Mouse (Mus musculus) midbrain, postnatal 0 days (tissue): ENCODE results near the gene Spo11. TPM values are rescaled to one million over a fixed set of nuclear protein-coding genes. Genes with fewer than 3 reads are reported as not detected.

Source experiments
- ATAC-seq: fragments of 200-750 bp; cut with Nextera tagmentation; 2 replicates; pipeline ENCODE4 v1.8.0; 2017; ENCODE audit warnings: moderate number of reproducible peaks, mild to moderate bottlenecking, moderate TSS enrichment, moderate library complexity; ENCODE audit not compliant: low FRiP score
- DNase-seq: peaks from one replicate; pipeline ENCODE4 v3.0.0-alpha.2; 2015; ENCODE audit warnings: low spot score
- H3K27ac ChIP-seq: fragments of 300-500 bp; sonication (generic); 2 replicates; pipeline ENCODE4 v1.5.1; 2014; ENCODE audit warnings: low read depth, mild to moderate bottlenecking, low read length, mixed read lengths
- H3K27me3 ChIP-seq: fragments of 300-500 bp; sonication (generic); 2 replicates; pipeline ENCODE4 v1.6.1; 2014; ENCODE audit warnings: low read length, control low read depth, mixed read lengths; ENCODE audit not compliant: insufficient read depth
- H3K36me3 ChIP-seq: fragments of 300-500 bp; sonication (generic); 2 replicates; pipeline ENCODE4 v1.6.1; 2014; ENCODE audit warnings: low read length, control low read depth, mixed read lengths; ENCODE audit not compliant: insufficient read depth
- H3K4me1 ChIP-seq: fragments of 300-500 bp; sonication (generic); 2 replicates; pipeline ENCODE4 v1.6.1; 2014; ENCODE audit warnings: mild to moderate bottlenecking, control low read depth, antibody characterized with exemption, low read length, mixed read lengths; ENCODE audit not compliant: insufficient read depth
- H3K4me2 ChIP-seq: fragments of 300-500 bp; sonication (generic); 2 replicates; pipeline ENCODE4 v1.6.1; 2014; ENCODE audit warnings: low read depth, mild to moderate bottlenecking, low read length, mixed read lengths; ENCODE audit not compliant: poor library complexity, severe bottlenecking
- H3K4me3 ChIP-seq: fragments of 300-500 bp; sonication (generic); 2 replicates; pipeline ENCODE4 v1.5.1; 2014; ENCODE audit warnings: low read depth, mild to moderate bottlenecking, low read length, moderate library complexity
- H3K9ac ChIP-seq: fragments of 300-500 bp; sonication (generic); replicated peaks from 2 replicates; pipeline ENCODE4 v1.6.1; 2014; ENCODE audit warnings: mild to moderate bottlenecking, low read length, moderate library complexity, mixed read lengths; ENCODE audit not compliant: poor library complexity, severe bottlenecking
- H3K9me3 ChIP-seq: fragments of 300-500 bp; sonication (generic); 2 replicates; pipeline ENCODE4 v1.6.1; 2016; ENCODE audit warnings: low read length, control low read depth
- CTCF ChIP-seq: IDR thresholded peaks from 2 replicates; pipeline ENCODE4 v1.5.1; 2016; ENCODE audit warnings: antibody characterized with exemption, mild to moderate bottlenecking
- WGBS: fragments of 180-500 bp; shearing (Covaris S2); extraction: QIAGEN DNeasy Blood & Tissue Kit; methylation state at CpG from one replicate; pipeline ENCODE4 v1.1.7; 2014; 5-methylcytosine and 5-hydroxymethylcytosine counted together
- polyA plus RNA-seq: library from polyadenylated mRNA; unstranded; fragments of >200 nt; fragmentation: Nextera tagmentation; extraction: Ambion mirVana; gene quantifications from 2 replicates; pipeline ENCODE4 v1.2.1, GENCODE M21; 2015
- total RNA-seq: library from RNA; depleted of rRNA; stranded (reverse); fragments of >200 nt; gene quantifications from 2 replicates; pipeline ENCODE4 v1.2.3, GENCODE M21; 2014; rRNA removed

Spo11 gene
- total and polyA plus RNA-seq, 2 experiments from 2014 or later = 1.6 to 1.7 TPM

DNA sequence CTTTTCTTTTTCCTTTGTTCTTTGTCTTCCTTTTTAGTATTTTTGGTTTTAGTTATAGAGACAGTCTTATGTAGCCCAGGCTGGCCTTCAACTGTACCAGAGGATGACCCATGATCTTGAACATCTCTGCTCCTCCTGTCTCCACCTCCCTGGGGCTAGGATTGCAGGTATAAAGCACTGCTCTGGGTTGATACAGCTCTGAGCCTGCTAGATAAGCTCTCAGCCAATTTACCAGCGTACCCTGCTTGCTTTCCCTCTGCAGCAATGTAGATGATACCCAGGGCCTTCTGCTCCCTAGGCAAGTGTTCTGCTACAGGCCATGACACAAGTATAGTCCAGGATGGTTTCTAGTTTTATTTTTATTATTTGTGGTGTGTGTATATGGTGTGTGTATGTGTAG lies 64.4 kb downstream of the Spo11 start:
- no peak for ATAC-seq
- WGBS = 70% methylated on average over 1 of the region's 1 CpGs
- no peak overlapping the region for H3K4me3 ChIP-seq

GRCm38 (mm10) chr2:173042504-173043162 lies 65.1 kb downstream of the Spo11 start:
- WGBS = 52% methylated on average over 11 of the region's 11 CpGs
- no peak overlapping the region for H3K27ac ChIP-seq
- no peak for TF ChIP-seq CTCF
- H3K4me2 ChIP-seq = no peak overlapping the region
- ATAC-seq (peak; percentile 20; the same call in 1 of the 2 replicates), DNase-seq (no peak)
- H3K9ac ChIP-seq = no peak overlapping the region
- H3K4me1 ChIP-seq = no peaks in the 10 kb centered on the region
- no peak overlapping the region for H3K4me3 ChIP-seq
- no peaks in the 10 kb centered on the region for H3K27me3 ChIP-seq
- H3K9me3 ChIP-seq = no peaks in the 10 kb centered on the region
- no peaks in the 10 kb centered on the region for H3K36me3 ChIP-seq

More for the DNA sequence above, 64.4 kb downstream of the Spo11 start:
- DNase-seq = no peak
- Histone ChIP-seq H3K4me1 (no peaks in the 10 kb centered on the region), H3K27me3 (no peaks in the 10 kb centered on the region), H3K9ac (no peak overlapping the region), H3K9me3 (no peaks in the 10 kb centered on the region), H3K4me2 (no peak overlapping the region), H3K36me3 (no peaks in the 10 kb centered on the region), H3K27ac (no peak overlapping the region)
- no peak for TF ChIP-seq CTCF

Other genes starting within 250 kb of the Spo11 start
- gene Bmp7, start 37.4 kb upstream of the Spo11 start, total RNA-seq = 34.0 and 35.9 TPM in 2 replicates
- 14.8 and 15.3 TPM in 2 replicates for gene Bmp7, start 37.4 kb upstream of the Spo11 start, polyA plus RNA-seq
- 93.8 and 98.3 TPM in 2 replicates for gene Rae1, start 22.4 kb downstream of the Spo11 start, total RNA-seq
- gene Rae1, start 22.4 kb downstream of the Spo11 start, polyA plus RNA-seq = 127 and 130 TPM in 2 replicates
- 7.6 and 8.4 TPM in 2 replicates for gene Rbm38, start 42.8 kb downstream of the Spo11 start, total RNA-seq
- gene Rbm38, start 42.8 kb downstream of the Spo11 start, polyA plus RNA-seq = 7.3 and 7.4 TPM in 2 replicates
- gene Ctcfl, start 141.8 kb downstream of the Spo11 start, total RNA-seq = not detected in 2 replicates
- gene Ctcfl, start 141.8 kb downstream of the Spo11 start, polyA plus RNA-seq = not detected in 2 replicates
- not detected in 2 replicates for gene Pck1, start 175.3 kb downstream of the Spo11 start, total RNA-seq
- 0.07 TPM in 1 of 2 replicates, not detected in the other for gene Pck1, start 175.3 kb downstream of the Spo11 start, polyA plus RNA-seq
- not detected in 2 replicates for gene Zbp1, start 241.2 kb downstream of the Spo11 start, total RNA-seq
- gene Zbp1, start 241.2 kb downstream of the Spo11 start, polyA plus RNA-seq = 0.38 and 0.57 TPM in 2 replicates